Mouse (Mus musculus): ENCODE measurements around the gene Ccm2l.

- TF ChIP-seq EP300 (optimal IDR thresholded peaks at IDR 0.05), result no peak
- TF ChIP-seq CTCF (IDR thresholded peaks at IDR 0.05; ENCODE audit: low read depth), result no peak
Observed at GRCm38 (mm10) chr2:153060216-153060615, 5.5 kb upstream of the Ccm2l start.
